Mouse (Mus musculus): Measurements from ENCODE around the gene Rictor. TPM values are rescaled to one million over a fixed set of nuclear protein-coding genes. Genes with fewer than 3 reads are reported as not detected.
"Not testable (repeated sequence)": the region's sequence is repeated elsewhere in the genome, so short reads cannot be mapped to it uniquely, and the experiment has no call there.

Rictor gene
- total RNA-seq, 2 experiments from 2014 or later, result 10.0 to 13.3 TPM

- DNase-seq (ENCODE audit: low spot score), result no peak
Measured at GRCm38 (mm10) chr15:6733076-6733475, 24.9 kb downstream of the Rictor start.

- DNase-seq (ENCODE audit: low spot score), result no peak
Measured at GRCm38 (mm10) chr15:6739180-6739579, 31.0 kb downstream of the Rictor start.

- DNase-seq (ENCODE audit: low spot score), result peak; percentile 45
Measured at GRCm38 (mm10) chr15:6742337-6743025, 34.3 kb downstream of the Rictor start.

GRCm38 (mm10) chr15:6743723-6744122 lies 35.5 kb downstream of the Rictor start:
- DNase-seq (ENCODE audit: low spot score), result no peak

GRCm38 (mm10) chr15:6746301-6746983 lies 38.3 kb downstream of the Rictor start:
- DNase-seq (ENCODE audit: low spot score), result not testable (repeated sequence)

GRCm38 (mm10) chr15:6747001-6747400 lies 38.8 kb downstream of the Rictor start:
- DNase-seq (ENCODE audit: low spot score), result no peak

GRCm38 (mm10) chr15:6754400-6754799 lies 46.2 kb downstream of the Rictor start:
- no peak for DNase-seq (ENCODE audit: low spot score)

GRCm38 (mm10) chr15:6772265-6772664 lies 64.1 kb downstream of the Rictor start:
- DNase-seq (ENCODE audit: low spot score), result no peak

GRCm38 (mm10) chr15:6786212-6786611 lies 78.0 kb downstream of the Rictor start:
- no peak for DNase-seq (ENCODE audit: low spot score)

GRCm38 (mm10) chr15:6787236-6787635 lies 79.1 kb downstream of the Rictor start:
- peak; percentile 59 for DNase-seq (ENCODE audit: low spot score)

- DNase-seq (ENCODE audit: low spot score), result no peak
Measured at GRCm38 (mm10) chr15:6790011-6790410, 81.8 kb downstream of the Rictor start.

- DNase-seq (ENCODE audit: low spot score), result no peak
Measured at GRCm38 (mm10) chr15:6791648-6792047, 83.5 kb downstream of the Rictor start.

GRCm38 (mm10) chr15:6792846-6793245 lies 84.7 kb downstream of the Rictor start:
- no peak for DNase-seq (ENCODE audit: low spot score)

GRCm38 (mm10) chr15:6801212-6801611 lies 93.0 kb downstream of the Rictor start:
- DNase-seq (ENCODE audit: low spot score), result not testable (repeated sequence)

GRCm38 (mm10) chr15:6815807-6816206 lies 107.6 kb downstream of the Rictor start:
- no peak for DNase-seq (ENCODE audit: low spot score)

- peak; percentile 29 for DNase-seq (ENCODE audit: low spot score)
Measured at GRCm38 (mm10) chr15:6840199-6840598, 132.0 kb downstream of the Rictor start.

GRCm38 (mm10) chr15:6849851-6850250 lies 141.7 kb downstream of the Rictor start:
- no peak for DNase-seq (ENCODE audit: low spot score)

Other genes starting within 250 kb of the Rictor start
- 1 to 10 TPM in 1 of 2 experiments, under 1 TPM in 1; 0.48 to 1.3 TPM for gene Fyb, start 185.5 kb upstream of the Rictor start, total RNA-seq (2021)
- gene Osmr, start 166.6 kb downstream of the Rictor start, total RNA-seq (2021), result 1 to 10 TPM; 3.7 to 6.0 TPM